Mouse (Mus musculus): ENCODE results near the gene Shf.

Gene Shf

DNA sequence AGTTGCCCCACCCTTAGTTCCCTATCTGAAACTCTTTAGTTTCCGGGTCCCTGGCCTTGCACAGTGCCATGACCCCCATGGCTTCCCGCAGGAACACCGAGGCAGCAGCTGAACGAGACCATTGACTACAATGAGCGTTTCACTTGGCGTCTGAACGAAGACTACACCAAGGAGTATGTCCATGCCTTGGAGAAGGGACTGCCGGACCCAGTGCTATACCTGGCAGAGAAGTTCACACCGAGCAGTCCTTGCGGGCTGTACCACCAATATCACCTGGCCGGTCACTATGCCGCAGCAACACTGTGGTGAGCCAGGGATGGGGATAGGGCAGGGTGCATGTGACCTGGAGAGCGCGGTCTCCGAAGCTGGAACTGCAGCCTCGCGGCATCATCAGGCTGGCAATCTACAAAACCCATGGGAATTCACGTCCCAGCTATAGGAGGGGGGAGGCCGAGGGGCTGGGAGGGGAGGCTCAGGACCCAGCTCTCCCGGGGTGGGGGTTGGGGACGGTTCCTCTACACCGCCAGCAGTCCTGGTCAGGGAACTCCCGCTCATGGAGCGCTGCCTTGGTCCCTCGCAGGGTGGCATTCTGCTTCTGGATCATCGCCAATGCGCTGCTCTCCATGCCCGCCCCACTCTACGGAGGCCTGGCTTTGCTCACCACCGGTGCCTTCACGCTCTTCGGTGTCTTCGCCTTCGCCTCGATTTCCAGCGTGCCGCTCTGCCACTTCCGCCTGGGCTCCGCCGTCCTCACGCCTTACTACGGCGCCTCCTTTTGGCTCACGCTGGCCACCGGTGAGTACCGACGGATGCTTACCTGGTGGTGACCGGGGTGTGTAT is 67.7 kb downstream of the Shf start:
- DNase-seq = peak; percentile 41 to 56

DNA sequence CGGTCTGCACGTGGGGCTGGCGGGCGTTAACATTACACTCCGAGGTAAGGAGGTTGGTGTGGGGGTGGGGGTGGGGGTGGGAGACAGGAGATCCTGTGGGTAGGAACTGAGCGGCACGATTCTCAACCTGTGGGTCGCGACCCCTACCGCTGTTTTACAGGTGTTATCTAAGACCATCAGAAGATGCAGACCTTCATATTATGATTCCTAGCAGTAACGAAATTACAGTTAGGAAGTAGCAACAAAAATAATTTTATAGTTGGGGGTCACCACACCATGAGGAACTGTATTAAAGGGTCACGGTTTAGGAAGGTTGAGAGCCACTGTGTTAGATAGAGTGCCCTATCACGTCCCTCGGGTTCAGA is 68.3 kb downstream of the Shf start:
- no peak for DNase-seq

DNA sequence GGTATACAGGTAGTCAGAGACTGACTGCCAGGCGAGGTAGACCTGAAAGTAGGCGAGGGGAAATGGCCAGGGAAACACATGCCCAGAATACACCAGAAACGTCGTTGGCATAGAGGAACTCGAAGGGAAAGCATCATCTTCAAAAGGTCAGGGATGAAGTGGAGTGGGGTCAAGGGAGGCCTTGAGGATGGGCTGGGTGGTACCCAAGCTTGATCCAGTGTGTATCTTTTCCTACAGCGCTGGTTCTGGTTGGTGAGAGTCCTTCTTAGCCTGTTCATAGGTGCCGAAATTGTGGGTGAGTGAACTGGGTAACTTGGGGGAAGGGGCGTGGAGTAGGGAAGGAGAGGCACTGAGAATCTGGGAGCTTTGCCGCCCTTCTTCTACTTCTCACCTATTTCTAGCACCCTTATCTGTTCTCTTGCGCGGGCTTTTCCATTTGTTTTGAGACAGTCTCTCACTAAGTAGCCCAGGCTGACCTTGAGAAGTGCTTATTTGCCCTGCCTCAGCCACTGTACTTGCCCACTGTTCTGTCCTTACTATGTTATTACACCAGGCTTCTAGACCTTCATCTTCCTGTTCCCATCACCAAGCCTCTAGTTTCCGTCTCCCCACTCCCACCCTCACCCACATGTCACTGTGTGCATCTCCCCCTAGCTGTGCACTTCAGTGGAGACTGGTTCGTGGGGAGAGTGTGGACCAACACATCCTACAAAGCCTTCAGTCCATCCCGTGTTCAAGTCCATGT is 68.9 kb downstream of the Shf start:
- DNase-seq = no peak

All from cerebellum, adult 18-20 months (tissue).